In the genomic region with DNA sequence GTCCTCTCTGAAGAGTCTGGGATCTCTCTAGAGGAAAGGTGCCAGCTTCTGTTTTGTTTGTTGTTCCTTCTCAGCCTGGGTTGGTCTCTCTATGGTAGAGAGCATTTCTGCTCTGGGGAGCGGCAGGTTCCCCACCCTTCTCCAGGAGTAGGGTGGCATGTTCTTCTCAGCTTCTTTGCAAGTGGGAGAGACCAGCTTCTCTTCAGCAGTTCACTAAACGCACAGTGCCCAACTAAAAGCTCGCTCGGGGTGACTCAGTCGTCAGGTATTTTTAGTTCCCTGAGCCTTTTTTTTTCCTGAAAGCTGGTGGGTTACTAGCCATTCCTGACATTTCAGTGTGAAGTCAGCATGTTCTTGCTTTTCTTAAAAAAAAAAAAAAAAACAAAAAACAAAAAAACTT, we compare ENCODE assay signal across 22 mouse cellular contexts. TPM values are rescaled to one million over a fixed set of nuclear protein-coding genes. Genes with fewer than 3 reads are reported as not detected.
DNase-seq lines count a peak whose midpoint lies in the region; TF ChIP-seq lines count a peak whose summit lies in the region.
"Had no signal": no experiment of that assay in that cellular context is flagged by ENCODE, and none has a peak within 500 bp of the region (broad histone marks: within the 10 kb centered on the region; RNA-seq: fewer than 3 reads in every experiment).

No protein-coding gene starts in this region.

- H3K4me3 ChIP-seq in layer of hippocampus, adult 2 months, result no peak overlapping the region
- H3K4me3 ChIP-seq: embryonic facial prominence, embryonic 10.5 days; forebrain, embryonic 12.5 days; heart, embryonic 10.5 days; intestine, embryonic 15.5 days; limb, embryonic 12.5 days; midbrain, embryonic 15.5 days; myocyte had no signal

- TF ChIP-seq CTCF in layer of hippocampus, adult 2 months (conservative IDR thresholded peaks at IDR 0.05), result no peak

- peak overlapping the region; percentile 80; the same call in 1 of the 2 replicates for H3K27ac ChIP-seq in layer of hippocampus, adult 2 months
- H3K27ac ChIP-seq: embryonic facial prominence, embryonic 10.5 days; forebrain, embryonic 12.5 days; intestine, embryonic 15.5 days; limb, embryonic 12.5 days; midbrain, embryonic 15.5 days had no signal

- DNase-seq in layer of hippocampus, adult 2 months (ENCODE audit: low spot score in 2 of 2), result no peak
- no peak for DNase-seq in layer of hippocampus, adult 9-11 months
- DNase-seq in lung, postnatal 25 days (ENCODE audit: low spot score), result peak; percentile 63
- DNase-seq in lung, postnatal 4 days, result no peak
- DNase-seq in brain, adult 2 months (ENCODE audit: low read depth, low spot score), result peak; percentile 91
- no peak for DNase-seq in testis, postnatal 10 days (ENCODE audit: low spot score)
- DNase-seq in heart, postnatal 4 days, result no peak
- DNase-seq: cerebellum, adult 11 months; cerebellum, adult 9-11 months; gastrocnemius, postnatal 10 days; kidney, adult 8-10 months; kidney, postnatal 10 days; lung, embryonic 14.5 days; right cerebral cortex, postnatal 14 days; thymus, postnatal 25 days had no signal

RNA-seq across cellular contexts. Expression of a gene that starts 15.4 kb away (rescaled TPM):
- 10 to 100 TPM; 69.6 to 70.8 TPM for total RNA-seq in layer of hippocampus, adult 2 months (2021)
- total RNA-seq in heart, postnatal 4 days (2021), result 10 to 100 TPM; 24.7 to 27.2 TPM

Comparison
In these comparisons a context has a peak if more than half of its experiments do, and no peak if none do; other contexts are left out.
1. DNase-seq: peak in lung, postnatal 25 days (single experiment) and brain, adult 2 months (single experiment); none in layer of hippocampus, adult 2 months (0 of 2), layer of hippocampus, adult 9-11 months (single experiment), lung, postnatal 4 days (0 of 2), testis, postnatal 10 days (single experiment) and heart, postnatal 4 days (single experiment).